Mouse (Mus musculus) hindbrain, embryonic 15.5 days (tissue): ENCODE measurements around the gene Cct8l1. TPM values are rescaled to one million over a fixed set of nuclear protein-coding genes. Genes with fewer than 3 reads are reported as not detected.

Experiments
- ATAC-seq: fragments of 200-750 bp; cut with Nextera tagmentation; 2 replicates; pipeline ENCODE4 v1.8.0; 2017; ENCODE audit warnings: low read depth, moderate number of reproducible peaks, moderate TSS enrichment; ENCODE audit not compliant: low FRiP score
- H3K27ac ChIP-seq: fragments of 300-500 bp; sonication (generic); replicated peaks from 2 replicates; pipeline ENCODE4 v1.5.1; 2015; ENCODE audit warnings: mild to moderate bottlenecking, inconsistent platforms
- H3K27me3 ChIP-seq: fragments of 300-500 bp; sonication (generic); 2 replicates; pipeline ENCODE4 v1.6.1; 2015; ENCODE audit warnings: control low read depth, inconsistent platforms
- H3K36me3 ChIP-seq: fragments of 300-500 bp; sonication (generic); 2 replicates; pipeline ENCODE4 v1.6.1; 2015; ENCODE audit warnings: control low read depth, inconsistent platforms
- H3K4me1 ChIP-seq: fragments of 300-500 bp; sonication (generic); replicated peaks from 2 replicates; pipeline ENCODE4 v1.6.1; 2015; ENCODE audit warnings: control low read depth, inconsistent platforms
- H3K4me2 ChIP-seq: fragments of 300-500 bp; sonication (generic); 2 replicates; pipeline ENCODE4 v1.6.1; 2015; ENCODE audit warnings: moderate library complexity, mild to moderate bottlenecking, inconsistent platforms
- H3K4me3 ChIP-seq: fragments of 300-500 bp; sonication (generic); 2 replicates; pipeline ENCODE4 v1.5.1; 2015; ENCODE audit warnings: mild to moderate bottlenecking, inconsistent platforms
- H3K9ac ChIP-seq: fragments of 300-500 bp; sonication (generic); 2 replicates; pipeline ENCODE4 v1.6.1; 2015; ENCODE audit warnings: inconsistent platforms
- H3K9me3 ChIP-seq: fragments of 300-500 bp; sonication (generic); 2 replicates; pipeline ENCODE4 v1.6.1; 2016; ENCODE audit warnings: control low read depth, inconsistent platforms
- WGBS: fragments of 180-500 bp; shearing (Covaris S2); methylation state at CpG from one replicate; pipeline ENCODE4 v1.1.7; 2015; 5-methylcytosine and 5-hydroxymethylcytosine counted together
- polyA plus RNA-seq: library from polyadenylated mRNA; unstranded; fragments of >200 nt; fragmentation: Nextera tagmentation; extraction: Ambion mirVana; gene quantifications from 2 replicates; pipeline ENCODE4 v1.2.1, GENCODE M21; 2015

Gene Cct8l1
- 0.12 TPM in 1 of 2 replicates, not detected in the other for polyA plus RNA-seq

GRCm38 (mm10) chr5:25515767-25516166 is at the start of gene Cct8l1:
Cct8l1 (plus strand) TSS chr5:25516067.
- Histone ChIP-seq H3K9me3 (no peaks in the 10 kb centered on the region), H3K9ac (no peak within 1 kb of the TSS), H3K27ac (no peak within 1 kb of the TSS), H3K36me3 (no peaks in the 10 kb centered on the region), H3K4me2 (no peak within 1 kb of the TSS), H3K4me3 (no peak within 1 kb of the TSS), H3K27me3 (no peaks in the 10 kb centered on the region), H3K4me1 (no peaks in the 10 kb centered on the region)
- no peak for ATAC-seq
- WGBS: 91% methylated on average over 5 of the region's 5 CpGs

DNA sequence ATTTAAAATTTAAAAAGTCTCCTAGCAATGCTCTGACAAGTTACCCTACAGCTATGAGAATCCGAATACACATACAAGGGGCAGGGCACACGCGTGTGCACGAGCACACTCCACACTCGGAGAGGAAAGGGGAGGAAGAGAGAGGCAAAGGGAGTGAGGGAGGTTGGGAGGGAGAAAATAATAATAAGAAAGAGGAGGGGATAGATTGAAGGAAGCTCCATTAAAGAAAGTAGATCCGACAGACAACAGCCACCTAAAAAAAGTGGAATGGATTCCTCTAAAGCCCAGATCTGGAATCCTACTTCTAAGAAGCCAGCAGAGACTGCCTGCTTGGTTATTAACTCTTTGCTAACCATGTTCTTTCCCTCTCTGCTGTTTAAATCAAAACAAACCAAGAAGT is 43.8 kb upstream of the Cct8l1 start:
- ATAC-seq: peak; percentile 68; the same call in 1 of the 2 replicates
- WGBS: 2% methylated on average over 6 of the region's 6 CpGs
- Histone ChIP-seq H3K9ac (peak overlapping the region; percentile 46; the same call in 1 of the 2 replicates), H3K27ac (peak overlapping the region; percentile 55), H3K36me3 (no peaks in the 10 kb centered on the region), H3K4me1 (peaks cover 10% of the 10 kb centered on the region; the same call in 1 of the 2 replicates), H3K9me3 (no peaks in the 10 kb centered on the region), H3K4me3 (peak overlapping the region; percentile 42), H3K4me2 (peak overlapping the region; percentile 57), H3K27me3 (no peaks in the 10 kb centered on the region)

DNA sequence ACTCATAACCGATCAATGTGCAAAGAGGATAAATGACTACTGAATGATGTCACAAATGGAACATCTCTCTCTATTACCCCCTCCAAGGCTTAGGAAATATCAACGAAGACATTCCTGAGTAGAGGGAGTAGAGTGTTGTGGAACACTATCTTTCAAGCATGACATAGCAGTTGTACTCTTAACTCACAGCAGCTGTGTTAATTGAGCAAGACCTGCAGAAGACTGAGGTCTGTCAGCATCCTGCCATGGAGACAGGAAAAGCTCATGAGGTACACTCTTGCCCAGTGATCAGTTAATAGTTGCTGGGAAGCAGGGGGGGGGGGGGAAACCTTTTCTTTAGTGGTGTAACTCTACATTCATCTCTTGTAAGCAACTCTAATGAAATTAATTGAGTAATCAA is 40.1 kb upstream of the Cct8l1 start:
- Histone ChIP-seq H3K4me1 (peaks cover 10% of the 10 kb centered on the region; the same call in 1 of the 2 replicates), H3K4me3 (no peak overlapping the region), H3K9ac (no peak overlapping the region), H3K36me3 (no peaks in the 10 kb centered on the region), H3K9me3 (no peaks in the 10 kb centered on the region), H3K27me3 (no peaks in the 10 kb centered on the region), H3K4me2 (no peak overlapping the region), H3K27ac (no peak overlapping the region)
- ATAC-seq: no peak
- 81% methylated on average over 2 of the region's 2 CpGs for WGBS

GRCm38 (mm10) chr5:25478863-25479262 is 37.0 kb upstream of the Cct8l1 start:
- Histone ChIP-seq H3K4me1 (no peaks in the 10 kb centered on the region), H3K4me3 (no peak overlapping the region), H3K4me2 (no peak overlapping the region), H3K27me3 (no peaks in the 10 kb centered on the region), H3K9me3 (no peaks in the 10 kb centered on the region), H3K36me3 (no peaks in the 10 kb centered on the region), H3K27ac (no peak overlapping the region), H3K9ac (no peak overlapping the region)
- ATAC-seq: no peak

- H3K27ac ChIP-seq: no peak overlapping the region
- H3K4me3 ChIP-seq: peak overlapping the region; percentile 91
- H3K9me3 ChIP-seq: no peaks in the 10 kb centered on the region
- 50% methylated on average over 2 of the region's 2 CpGs for WGBS
- peak overlapping the region; percentile 58 for H3K4me2 ChIP-seq
- H3K27me3 ChIP-seq: no peaks in the 10 kb centered on the region
- no peak for ATAC-seq
- peak overlapping the region; percentile 3 for H3K9ac ChIP-seq
- no peaks in the 10 kb centered on the region for H3K36me3 ChIP-seq
- H3K4me1 ChIP-seq: peaks cover 22% of the 10 kb centered on the region
Measured at GRCm38 (mm10) chr5:25496652-25497051, 19.2 kb upstream of the Cct8l1 start.

DNA sequence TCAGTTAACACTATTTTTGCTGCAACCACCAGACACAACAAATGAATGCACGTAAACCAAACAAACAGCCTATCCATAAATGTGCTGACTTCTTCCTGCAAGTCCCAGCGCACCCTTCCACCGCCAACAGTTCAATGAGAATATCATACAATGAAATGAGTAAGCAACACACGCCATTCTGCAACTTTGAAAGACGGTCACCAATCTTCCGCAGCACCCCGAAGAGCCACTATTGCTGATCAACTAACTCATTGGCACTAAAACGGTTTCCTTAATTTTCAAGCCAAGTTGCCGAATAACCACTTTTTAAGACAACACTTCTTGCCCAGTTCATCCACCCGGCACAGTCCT is 18.5 kb upstream of the Cct8l1 start:
- WGBS: 0% methylated on average over 10 of the region's 10 CpGs

GRCm38 (mm10) chr5:25497720-25498345 is 18.0 kb upstream of the Cct8l1 start:
- Histone ChIP-seq H3K27ac (peak overlapping the region; percentile 94), H3K4me2 (peak overlapping the region; percentile 58), H3K36me3 (no peaks in the 10 kb centered on the region), H3K9me3 (no peaks in the 10 kb centered on the region), H3K4me3 (peak overlapping the region; percentile 91), H3K4me1 (peaks cover 22% of the 10 kb centered on the region), H3K9ac (peak overlapping the region; percentile 86), H3K27me3 (no peaks in the 10 kb centered on the region)
- peak; percentile 21 for ATAC-seq
- under 1% methylated on average over 61 of the region's 78 CpGs for WGBS

More for the DNA sequence above, 18.5 kb upstream of the Cct8l1 start:
- Histone ChIP-seq H3K36me3 (no peaks in the 10 kb centered on the region), H3K9ac (peak overlapping the region; percentile 86), H3K4me1 (peaks cover 22% of the 10 kb centered on the region), H3K4me3 (peak overlapping the region; percentile 91), H3K4me2 (peak overlapping the region; percentile 58), H3K9me3 (no peaks in the 10 kb centered on the region), H3K27ac (peak overlapping the region; percentile 94), H3K27me3 (no peaks in the 10 kb centered on the region)
- no peak for ATAC-seq

DNA sequence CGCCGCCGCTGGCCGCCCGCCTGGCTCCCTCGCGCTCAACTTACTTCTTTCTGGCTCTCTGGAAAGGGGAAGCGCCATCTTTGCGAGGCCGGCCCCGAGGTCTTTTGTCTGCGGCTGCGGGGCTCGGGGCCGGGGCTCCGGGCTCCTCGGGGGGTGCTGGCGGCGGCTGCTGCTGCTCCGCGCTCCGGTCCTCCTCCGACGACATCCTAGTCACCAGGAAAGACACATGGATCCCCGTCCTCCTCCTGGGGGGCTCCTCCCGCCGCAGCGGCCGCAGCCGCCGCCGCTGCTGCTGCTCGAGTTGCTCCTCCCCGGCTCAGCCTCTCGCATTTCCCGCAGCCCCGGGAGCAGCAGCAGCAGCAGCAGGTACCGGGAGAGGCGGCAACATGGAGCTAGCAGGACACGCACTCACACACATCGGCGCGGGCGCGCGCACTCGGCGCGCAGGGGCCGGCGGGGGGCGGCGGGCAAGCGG is 17.5 kb upstream of the Cct8l1 start, which contains the start of gene Kmt2c:
Kmt2c (minus strand) TSS at position 438 of the 475 bp plus-strand sequence.
- Histone ChIP-seq H3K27ac (peak within 1 kb of the TSS; percentile 94), H3K9me3 (no peaks in the 10 kb centered on the region), H3K9ac (peak within 1 kb of the TSS; percentile 86), H3K4me1 (peaks cover 22% of the 10 kb centered on the region), H3K4me3 (peak within 1 kb of the TSS; percentile 91), H3K36me3 (no peaks in the 10 kb centered on the region), H3K27me3 (no peaks in the 10 kb centered on the region), H3K4me2 (peak within 1 kb of the TSS; percentile 63)
- ATAC-seq: peak; percentile 11
- under 1% methylated on average over 42 of the region's 54 CpGs for WGBS

- Histone ChIP-seq H3K9me3 (no peaks in the 10 kb centered on the region), H3K9ac (peak overlapping the region; percentile 64), H3K4me2 (peak overlapping the region; percentile 63), H3K4me3 (peak overlapping the region; percentile 91), H3K36me3 (no peaks in the 10 kb centered on the region), H3K27me3 (no peaks in the 10 kb centered on the region), H3K4me1 (peaks cover 22% of the 10 kb centered on the region), H3K27ac (peak overlapping the region; percentile 94)
- ATAC-seq: peak; percentile 88
- WGBS: under 1% methylated on average over 42 of the region's 87 CpGs
Measured at GRCm38 (mm10) chr5:25498821-25499422, 16.9 kb upstream of the Cct8l1 start.

DNA sequence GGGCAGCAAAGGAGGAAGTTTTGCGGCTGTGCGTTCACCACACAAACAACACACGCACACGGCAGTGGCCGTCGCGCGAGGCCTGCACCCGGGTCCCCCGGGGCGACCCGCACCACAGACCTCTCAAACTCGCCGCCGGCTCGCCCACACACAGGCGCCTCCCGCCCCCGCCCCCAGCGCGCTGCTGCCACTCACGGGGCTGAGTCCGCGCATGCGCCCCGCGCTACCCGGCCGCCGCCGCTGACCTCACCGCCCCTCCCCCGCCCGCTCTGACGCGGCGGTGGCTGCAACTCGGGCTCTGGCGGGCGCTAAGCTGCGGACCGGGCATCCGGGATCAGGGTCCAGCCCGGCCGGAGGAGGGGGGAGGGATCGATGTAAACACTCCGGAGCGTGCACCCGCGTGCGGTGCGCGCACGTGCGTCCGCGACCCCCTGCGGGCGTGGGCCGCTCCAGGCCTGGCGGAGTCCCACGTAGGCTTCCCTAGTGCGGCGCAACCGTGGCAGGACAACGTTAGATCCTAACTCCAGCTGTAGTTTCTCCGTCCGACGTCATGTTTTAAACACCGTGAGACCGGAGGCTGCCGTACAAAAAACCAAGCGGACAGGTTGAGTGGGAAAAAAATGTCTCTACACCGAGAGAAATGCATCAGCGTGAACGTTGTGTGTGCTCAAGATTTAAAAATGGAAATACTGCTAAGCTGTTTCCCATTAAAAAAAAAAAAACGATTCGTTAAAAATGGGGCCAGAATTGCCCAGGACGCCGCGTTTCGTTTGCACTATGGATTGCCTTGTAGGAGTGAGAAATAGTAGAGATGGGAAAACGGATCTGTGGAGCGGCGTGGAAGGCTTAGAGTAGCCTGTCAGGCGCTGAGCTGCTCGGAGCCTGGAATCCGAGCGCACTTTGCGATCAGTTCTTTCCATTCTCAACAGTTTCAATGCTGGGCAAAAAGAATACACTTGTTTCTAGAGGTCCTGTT is 16.2 kb upstream of the Cct8l1 start:
- H3K9me3 ChIP-seq: no peaks in the 10 kb centered on the region
- H3K27me3 ChIP-seq: no peaks in the 10 kb centered on the region
- H3K36me3 ChIP-seq: no peaks in the 10 kb centered on the region
- peak overlapping the region; percentile 91 for H3K4me3 ChIP-seq
- H3K4me2 ChIP-seq: peak overlapping the region; percentile 63
- whole genome bisulfite sequencing: under 1% methylated on average over 78 of the region's 90 CpGs
- H3K9ac ChIP-seq: peak overlapping the region; percentile 64
- H3K4me1 ChIP-seq: peaks cover 22% of the 10 kb centered on the region
- peak; percentile 91 for ATAC-seq
- peak overlapping the region; percentile 93 for H3K27ac ChIP-seq

DNA sequence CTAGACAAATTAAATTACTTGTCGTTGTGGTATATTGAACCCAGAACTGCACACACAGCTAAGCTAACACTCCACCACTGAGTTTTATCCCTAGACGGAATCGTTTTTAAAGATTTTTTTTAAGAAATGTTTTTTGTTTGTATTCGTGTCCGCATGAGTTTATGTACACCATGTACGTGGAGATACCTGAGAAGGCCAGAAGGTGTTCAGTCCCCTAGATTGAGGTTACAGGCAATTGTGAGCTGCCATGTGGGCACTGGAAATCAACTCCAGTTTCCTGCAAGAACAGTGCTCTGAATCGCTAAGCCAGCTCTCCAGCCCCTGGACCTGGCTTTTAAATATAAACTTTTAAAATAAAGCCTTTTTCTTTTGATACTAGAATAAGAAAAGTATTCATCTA is 15.2 kb upstream of the Cct8l1 start:
- WGBS: 71% methylated on average over 7 of the region's 7 CpGs
- no peak for ATAC-seq
- H3K9ac ChIP-seq: peak overlapping the region; percentile 43
- H3K27ac ChIP-seq: no peak overlapping the region
- no peaks in the 10 kb centered on the region for H3K27me3 ChIP-seq
- H3K4me3 ChIP-seq: peak overlapping the region; percentile 91; the same call in 1 of the 2 replicates
- H3K9me3 ChIP-seq: no peaks in the 10 kb centered on the region
- H3K4me1 ChIP-seq: peaks cover 22% of the 10 kb centered on the region
- no peaks in the 10 kb centered on the region for H3K36me3 ChIP-seq
- peak overlapping the region; percentile 63 for H3K4me2 ChIP-seq
